Mouse (Mus musculus) layer of hippocampus, adult 11-12 months (tissue): Measurements from ENCODE around the gene Btbd35f17.
"Not testable (repeated sequence)": the region's sequence is repeated elsewhere in the genome, so short reads cannot be mapped to it uniquely, and the experiment has no call there.

Experiments used
- DNase-seq: peaks from one replicate; pipeline ENCODE4 v3.0.0; 2022; ENCODE audit warnings: low spot score

Gene Btbd35f17

GRCm38 (mm10) chrX:4370336-4370735, at the start of gene Btbd35f17:
Btbd35f17 (plus strand) TSS chrX:4370636.
- not testable (repeated sequence) for DNase-seq
